Mouse (Mus musculus) layer of hippocampus, adult 11-12 months (tissue): ENCODE results near the gene Mdfic.
A peak's percentile ranks its signal among the peaks of the same experiment; 100 is the strongest.

Experiments used
- DNase-seq: peaks from one replicate; pipeline ENCODE4 v3.0.0; 2022; ENCODE audit warnings: low spot score

Mdfic gene

DNA sequence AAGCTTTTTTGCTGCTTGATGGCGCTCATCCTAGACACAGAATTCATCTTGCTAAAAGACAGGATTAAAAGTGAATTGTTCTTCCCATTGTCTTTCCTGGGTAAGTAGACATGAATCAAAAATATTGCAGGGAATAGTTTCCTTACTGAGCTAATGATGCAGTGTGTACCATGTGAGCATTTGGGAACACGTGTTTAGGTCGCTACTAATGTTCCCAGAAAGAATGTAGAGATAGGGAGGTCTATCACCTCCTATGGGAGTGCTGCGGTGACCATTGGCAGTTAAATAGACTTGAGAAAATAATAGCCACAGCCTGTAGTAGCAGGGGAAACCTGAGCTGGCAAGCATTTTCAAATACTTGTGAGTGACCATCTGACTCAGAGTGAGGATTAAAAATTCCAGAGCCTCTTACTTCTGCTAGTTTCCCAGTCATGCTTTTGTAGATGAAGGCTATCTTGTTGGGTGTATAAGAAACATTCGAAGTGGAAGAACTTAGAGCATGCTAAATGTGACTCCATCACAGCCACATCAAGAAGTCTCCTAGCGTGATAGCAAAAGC is 22.2 kb downstream of the Mdfic start:
- no peak for DNase-seq

DNA sequence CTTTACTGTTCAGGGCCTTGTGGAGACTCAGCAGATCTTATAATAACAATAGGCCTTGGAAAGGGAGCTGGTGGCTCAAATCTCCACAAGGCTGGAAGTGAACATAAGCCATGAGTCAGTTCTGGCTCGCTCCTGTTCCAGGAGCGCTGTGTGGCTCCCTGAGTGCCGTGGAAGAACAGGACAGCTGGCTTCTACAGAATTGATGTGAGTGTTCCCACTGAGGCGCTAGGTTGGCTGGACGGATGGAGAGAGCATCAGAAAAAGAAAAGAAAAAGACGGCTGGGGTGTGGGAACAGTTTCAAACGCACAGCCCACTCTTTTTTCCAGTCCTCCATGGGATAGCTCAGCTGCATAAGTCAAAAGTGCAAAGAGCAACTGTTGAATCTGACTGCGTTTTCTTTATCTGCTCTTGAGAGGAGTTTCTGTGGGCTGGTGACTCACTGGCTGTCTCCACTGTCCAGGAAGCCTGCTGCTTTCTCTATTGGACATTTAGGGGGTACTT is 22.9 kb downstream of the Mdfic start:
- no peak for DNase-seq

DNA sequence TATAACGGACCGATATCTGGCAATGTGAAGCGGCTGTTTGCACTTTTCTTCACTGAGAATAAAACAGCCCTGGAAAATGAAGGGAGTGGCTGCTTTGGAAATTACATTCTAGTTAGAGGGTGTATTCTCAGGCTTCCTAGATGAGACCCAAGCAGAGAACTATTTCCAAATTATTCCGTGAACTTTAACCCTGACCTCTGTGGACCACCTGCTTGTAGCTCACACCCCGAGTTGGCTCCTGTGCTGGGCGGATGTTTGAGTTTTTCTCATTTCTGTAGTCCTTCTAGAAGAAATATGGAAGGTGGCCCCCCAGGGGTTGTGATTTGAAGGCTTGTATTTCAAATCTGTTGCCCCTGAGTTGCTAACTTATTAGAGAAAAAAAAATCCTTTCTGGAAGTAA is 23.3 kb downstream of the Mdfic start:
- DNase-seq, result no peak

DNA sequence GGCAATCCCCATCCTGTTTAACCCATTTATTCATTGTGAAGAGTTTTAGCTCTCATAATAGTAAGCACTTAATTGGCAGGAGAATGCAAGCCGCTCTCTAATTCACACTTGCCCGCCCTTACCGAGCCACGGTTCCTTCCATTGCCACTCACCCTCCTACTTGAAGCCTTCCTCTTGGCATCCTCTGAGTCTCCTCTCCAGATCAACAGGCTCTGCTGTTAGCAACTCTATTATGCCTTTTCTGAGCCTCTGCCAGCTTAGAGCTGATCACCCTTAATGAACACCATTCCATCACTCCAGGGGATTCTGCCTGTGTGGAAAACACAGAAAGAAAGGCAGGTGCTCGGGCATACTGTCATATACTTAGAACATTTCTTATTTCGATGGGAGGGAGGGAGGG is 24.9 kb downstream of the Mdfic start:
- DNase-seq, result no peak

DNA sequence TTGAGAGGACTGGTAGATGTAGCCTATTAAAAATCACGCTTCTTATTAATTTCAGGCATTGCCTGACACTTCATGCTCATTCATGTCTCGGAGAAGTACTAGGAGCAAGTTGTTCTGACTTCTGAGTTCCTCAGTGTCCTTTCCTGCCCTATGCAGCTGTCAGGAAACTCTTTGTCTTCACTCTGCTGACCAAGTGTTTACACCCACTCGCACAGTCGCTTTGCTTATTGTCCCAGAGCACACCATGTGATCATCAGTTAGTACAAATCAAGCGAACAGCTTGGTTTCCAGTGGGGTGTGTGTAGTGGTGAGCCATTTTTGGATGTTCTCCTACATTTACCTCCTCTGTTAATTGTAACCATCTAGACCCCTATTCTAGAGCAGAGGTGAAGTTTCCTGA is 25.4 kb downstream of the Mdfic start:
- no peak for DNase-seq

DNA sequence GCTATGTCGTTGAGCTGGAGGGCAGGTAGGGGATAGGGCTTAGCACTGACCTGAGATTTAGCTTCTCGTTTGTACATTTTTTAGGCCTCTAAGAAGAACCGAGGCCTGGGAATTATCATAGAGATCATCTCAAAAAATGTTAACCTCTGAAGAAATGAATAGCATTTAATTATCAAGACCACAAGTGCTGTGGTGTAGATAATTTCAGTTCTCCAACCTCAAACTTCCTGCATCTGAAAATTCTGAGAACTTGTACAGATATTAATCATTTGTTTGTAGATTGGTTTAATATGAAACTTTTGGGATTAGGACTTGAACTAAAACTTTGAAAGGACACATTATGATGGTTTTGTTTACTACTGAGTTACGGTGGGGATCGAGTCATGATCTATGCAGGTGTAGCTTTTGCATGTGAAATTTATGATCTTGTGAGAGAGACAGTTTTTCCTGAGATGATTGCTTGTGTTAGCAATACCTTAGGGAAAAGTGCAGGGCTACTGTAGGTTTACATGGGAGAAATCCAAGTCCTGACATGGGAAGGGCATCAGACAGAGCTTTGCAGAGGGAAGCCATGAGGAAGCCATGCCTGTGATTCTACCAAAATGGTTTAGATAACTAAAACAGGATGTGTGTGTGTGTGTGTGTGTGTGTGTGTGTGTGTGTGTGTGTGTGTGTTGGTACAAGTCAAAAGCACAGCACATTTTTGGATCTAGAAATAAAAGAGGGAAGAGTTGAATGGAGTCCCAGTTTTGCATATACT is 27.1 kb downstream of the Mdfic start:
- DNase-seq, result no peak

DNA sequence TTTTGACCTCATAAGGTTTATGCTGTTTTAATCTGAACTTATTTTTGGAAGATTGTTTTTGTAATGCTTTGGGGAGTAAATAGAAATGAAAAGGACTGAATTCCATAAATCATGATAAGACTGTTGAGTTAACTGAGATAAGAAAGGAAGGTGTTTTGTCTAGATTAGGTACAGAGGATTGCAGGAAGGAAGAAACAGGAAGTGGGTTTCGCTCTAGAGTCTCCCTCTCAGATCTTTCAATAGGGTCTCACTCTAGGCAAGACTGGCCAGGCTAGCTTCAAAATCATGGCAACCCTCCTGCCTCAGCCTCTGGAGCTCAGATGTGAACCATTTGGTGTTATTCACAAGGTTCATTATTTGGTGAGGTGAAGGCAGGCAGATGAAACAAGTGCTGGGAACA is 27.8 kb downstream of the Mdfic start:
- no peak for DNase-seq

DNA sequence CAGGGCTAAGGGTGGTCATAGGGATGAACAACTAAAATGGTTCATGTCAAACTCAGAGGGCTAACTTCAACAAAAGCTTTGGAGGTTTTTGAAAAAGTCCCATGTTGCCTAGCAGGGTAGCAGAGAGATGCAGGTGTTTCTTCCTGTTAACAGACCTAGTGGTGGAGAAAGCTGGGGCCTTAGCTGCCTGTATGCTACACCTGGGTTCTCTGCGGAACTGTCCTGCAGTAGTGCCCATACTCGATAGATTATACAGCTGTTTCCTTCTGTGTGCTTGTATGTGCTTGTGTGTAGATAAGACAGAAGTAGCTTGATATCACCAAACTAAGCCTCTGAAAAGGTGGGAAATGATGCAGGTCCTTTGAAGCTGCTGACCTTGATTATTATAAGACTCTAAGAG is 28.5 kb downstream of the Mdfic start:
- DNase-seq, result no peak

DNA sequence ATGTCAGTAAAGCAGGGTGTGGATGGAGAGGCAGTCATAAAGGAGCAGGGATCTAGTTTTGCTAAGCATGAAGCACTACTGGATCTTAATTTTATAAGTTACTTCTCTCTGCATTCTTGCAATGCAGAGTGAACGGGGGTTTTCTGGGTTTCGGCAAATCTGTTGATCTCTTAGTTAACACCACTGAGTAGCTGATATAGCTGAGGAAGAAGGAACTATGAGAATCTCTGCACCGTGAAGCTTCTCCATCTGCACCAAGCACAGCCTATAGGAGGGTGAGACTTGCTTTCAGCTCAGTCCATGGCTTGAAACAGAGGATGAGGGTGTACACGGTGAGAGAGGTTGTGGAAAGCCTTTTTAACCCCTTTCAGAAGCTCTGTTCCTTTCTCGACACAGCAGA is 29.6 kb downstream of the Mdfic start:
- DNase-seq, result no peak

DNA sequence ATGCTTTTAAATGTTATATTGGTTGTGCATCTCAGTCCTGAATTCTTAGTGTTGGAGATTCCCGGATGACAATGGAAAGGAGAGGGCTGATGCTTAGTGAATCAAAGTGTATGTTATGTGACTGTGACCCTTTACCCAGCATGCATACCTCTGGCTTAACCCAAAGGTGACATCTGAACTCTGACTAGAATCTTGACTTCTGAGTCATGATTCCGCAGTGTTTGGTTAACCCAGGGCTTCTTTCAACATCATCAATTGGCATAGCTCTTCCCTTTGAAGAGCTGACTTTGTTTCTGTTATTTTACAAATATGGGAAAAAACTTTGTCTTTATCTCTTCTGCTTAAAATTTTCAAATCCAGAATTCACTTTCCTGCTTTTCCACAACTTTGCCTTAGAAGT is 30.9 kb downstream of the Mdfic start:
- DNase-seq, result no peak

DNA sequence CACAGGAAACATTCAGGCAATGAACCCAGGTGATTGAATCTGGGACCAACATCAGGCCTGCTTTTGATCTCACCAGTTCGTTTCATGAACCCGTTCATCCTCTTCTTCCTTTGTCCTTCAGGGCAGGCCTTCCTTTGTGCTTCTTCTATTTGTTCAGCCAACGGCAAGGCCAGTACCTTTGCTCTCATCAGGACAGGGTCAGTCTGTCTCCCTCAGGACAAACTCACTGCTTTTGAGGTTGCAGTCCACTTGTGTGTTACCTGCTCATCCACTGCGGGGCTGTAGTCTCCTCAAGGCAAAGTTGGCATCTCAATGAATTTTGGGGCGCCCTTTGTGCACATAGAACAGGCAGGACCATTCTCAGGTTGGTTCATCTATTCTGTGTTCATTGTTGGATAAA is 31.7 kb downstream of the Mdfic start:
- DNase-seq, result no peak

DNA sequence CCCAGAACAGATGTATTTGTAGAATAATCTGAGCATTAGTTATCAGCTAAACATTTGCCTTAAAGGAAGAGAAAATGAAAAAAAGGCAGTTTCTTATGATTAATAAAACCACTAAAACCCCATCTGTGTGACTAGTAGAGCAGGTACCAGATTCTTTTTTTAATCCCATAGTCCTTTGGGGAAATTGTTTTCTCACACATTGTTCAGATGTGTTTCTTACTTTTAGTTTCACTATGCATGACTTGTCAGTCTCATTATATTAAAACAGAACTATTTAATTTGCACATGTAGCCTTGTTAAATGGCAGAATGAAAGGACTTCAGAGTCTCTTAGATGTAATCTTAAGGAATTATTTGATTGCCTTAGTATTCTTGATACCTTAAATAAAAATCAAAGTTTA is 32.7 kb downstream of the Mdfic start:
- DNase-seq, result no peak

DNA sequence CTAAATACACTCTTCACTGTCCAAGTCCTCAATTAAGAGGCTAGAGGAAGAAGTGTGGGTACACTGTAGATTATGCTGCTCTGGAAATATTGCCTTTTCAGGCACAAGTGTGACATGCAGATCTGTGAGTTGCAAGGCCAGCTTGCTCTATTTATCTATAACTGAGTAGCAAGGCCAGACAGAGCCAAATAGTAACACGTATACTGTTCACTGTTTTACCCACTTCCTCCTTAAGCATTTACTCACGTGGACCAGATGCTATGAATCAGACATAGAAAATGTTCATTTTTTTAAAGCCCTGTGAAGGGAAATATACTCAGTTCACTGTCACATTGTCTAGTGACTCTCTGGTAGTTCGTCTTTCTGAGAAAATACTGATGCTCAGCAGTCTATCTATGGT is 37.9 kb downstream of the Mdfic start:
- DNase-seq, result no peak

DNA sequence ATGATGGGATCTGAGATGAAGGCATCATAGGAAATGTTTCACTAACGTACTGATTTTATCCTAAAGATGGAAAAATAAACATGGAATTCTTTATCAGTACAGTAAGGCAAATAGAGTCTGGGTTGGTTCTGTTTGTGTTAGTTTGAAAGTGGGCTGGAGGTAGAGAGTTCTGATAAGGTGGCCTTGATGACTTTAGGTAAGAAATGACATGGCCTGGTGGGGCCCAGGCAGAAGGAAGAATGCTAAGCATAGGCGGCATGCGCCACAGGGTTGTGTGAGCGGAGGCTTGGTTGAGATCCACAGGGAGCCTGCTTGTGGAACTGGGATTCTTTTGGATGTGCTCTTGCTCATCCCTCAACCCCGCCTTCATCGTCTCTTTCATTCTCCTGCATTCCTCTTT is 40.3 kb downstream of the Mdfic start:
- no peak for DNase-seq

DNA sequence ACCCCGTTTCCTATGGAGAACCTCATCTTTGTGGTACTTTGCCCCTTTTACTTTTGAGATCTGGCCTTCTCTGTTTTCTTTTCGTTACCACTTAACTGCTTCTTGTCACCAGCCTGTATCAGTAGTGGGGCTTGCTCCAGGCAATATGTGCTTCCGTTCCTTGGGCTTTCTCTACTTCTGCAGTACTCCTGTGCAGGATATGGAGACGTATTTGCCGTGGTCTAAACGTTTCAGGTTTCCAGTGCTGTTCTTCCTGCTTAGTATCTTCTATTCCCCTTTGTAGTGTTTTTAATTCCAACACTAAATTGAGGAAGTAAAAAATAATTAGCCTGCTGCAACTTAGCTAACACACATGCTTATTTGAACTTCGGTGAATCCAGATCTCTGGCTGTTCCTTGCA is 43.6 kb downstream of the Mdfic start:
- no peak for DNase-seq

DNA sequence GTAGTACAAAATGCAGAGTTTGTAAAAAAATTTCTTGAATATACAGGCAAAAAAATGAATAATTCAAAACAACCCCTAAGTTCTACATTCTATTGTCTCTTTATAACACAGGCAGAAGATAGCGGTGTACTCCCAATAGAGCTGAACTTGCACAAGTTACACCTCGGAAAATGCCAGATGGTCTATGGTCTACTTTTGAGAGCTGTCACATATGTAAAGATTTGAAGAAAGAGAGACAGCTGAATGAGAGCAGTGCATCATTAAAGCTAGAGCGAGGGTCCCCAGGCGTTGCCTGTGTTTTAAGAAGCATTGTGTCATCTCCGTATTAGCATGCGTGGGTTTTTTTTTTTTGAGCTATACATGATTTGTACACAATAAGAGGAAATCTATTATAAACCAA is 47.0 kb downstream of the Mdfic start:
- DNase-seq, result no peak

DNA sequence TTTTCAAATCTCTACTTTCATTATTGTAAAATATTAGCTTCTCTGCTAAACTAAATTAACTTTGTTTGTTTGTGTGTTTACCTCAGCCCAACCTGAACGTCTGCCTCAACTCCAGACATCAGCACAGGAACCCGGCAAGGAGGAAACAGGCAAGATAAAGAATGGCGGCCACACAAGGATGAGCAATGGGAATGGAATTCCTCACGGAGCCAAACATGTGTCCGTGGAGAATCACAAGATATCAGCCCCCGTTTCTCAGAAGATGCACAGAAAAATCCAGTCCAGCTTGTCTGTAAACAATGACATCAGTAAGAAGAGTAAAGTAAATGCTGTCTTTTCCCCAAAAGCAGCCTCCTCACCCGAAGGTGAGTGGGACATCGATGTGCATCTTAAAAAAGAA is 49.7 kb downstream of the Mdfic start:
- no peak for DNase-seq

DNA sequence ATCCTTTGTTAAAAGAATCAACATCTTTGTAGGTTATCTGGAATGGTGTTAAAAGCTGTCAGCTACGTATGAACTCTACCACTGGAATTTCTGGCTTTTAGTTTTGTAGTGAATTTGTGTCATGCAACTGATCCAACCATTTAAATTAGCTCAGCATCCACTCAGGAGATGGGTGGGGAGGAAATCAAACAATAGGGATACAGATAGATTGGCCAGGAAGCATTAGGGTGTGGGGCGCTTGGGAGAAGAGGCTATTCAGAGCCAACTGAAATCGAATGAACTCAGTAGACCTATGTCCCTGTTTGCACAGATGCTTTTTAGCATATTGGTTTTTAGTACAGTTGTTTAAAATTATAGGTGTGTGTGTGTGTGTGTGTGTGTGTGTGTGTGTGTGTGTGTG is 56.6 kb downstream of the Mdfic start:
- DNase-seq, result no peak

DNA sequence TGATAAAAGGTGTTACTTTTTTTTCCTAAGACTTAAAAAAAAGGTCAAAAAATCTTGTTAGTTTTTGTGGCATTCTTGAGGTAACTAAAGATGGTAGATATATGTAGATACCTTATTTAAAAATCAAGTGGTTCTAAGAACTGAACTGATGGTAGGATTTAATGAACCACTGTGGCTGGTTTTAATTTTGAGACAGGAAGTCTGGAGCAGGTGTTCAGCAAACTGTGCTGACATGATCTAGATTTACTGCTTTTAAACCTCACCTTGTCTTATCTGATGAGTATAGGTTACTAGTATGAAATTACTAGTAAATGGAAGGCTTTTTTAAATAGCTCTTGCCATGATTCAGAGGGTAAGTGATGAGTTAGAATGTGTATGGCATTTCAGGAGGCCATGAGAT is 59.7 kb downstream of the Mdfic start:
- no peak for DNase-seq

DNA sequence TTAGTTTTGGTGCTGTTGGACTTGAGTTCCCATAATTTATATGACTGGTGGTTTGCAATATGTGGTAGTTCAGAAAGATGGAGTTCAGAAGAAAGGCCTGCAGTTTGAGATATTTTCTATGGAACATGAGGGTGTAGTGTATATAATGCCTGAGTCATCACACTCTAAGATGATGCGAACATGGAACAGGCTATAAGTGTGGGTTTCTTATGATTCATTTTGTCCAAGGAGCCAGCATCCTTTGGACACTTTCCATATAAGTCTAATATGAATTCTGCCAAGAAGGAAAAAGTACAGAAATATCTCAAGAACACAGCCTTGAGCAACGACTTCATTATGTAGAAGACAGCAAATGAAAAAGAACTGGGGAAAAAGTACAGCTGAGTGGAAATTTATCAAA is 60.2 kb downstream of the Mdfic start:
- DNase-seq, result no peak

DNA sequence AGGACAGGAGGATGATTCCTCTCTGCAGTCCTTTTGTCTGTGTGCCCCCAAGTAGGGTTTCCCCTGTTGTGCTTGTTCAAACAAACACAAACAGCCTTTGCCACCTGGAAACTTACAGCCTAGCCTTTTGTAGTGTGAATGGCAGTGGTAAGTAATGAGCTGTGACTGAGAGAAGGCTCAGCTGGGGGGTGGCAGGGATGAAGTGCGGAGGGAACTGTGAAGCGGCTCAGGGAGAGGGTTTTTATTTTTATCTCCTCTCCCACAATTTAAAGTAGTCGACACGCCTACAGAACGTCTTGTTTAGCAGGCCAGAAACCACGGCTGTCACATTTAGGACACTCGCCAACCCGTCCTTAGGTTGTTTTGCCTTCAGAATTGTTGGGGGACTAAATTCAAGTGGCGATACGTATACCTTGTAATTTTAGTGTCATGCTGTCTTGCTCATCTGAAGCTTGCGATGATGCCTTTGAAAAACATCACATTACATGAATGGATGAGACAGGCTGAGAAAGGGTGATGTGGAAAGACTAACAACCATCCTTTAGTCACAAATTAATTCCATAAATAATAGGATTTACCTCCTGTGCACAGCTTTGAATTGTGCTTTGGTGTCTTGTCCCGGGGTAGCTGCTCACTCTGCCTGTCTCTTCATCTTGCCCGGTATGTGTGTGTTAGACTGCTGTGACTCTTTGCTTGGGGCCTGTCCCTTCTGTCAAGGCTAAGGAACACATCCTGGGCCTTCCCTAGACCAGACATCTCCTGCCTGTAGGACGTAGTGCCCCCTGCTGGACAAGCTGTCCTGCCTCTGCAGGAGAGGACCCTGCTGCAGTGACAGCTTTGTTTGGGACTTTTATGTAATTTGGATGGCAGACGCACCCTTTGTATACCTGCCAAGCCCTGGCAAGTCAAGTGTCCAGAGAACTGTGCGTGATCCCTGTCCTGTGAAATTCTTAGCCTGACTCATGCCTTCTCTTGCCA is 69.4 kb downstream of the Mdfic start:
- DNase-seq, result peak; percentile 47

DNA sequence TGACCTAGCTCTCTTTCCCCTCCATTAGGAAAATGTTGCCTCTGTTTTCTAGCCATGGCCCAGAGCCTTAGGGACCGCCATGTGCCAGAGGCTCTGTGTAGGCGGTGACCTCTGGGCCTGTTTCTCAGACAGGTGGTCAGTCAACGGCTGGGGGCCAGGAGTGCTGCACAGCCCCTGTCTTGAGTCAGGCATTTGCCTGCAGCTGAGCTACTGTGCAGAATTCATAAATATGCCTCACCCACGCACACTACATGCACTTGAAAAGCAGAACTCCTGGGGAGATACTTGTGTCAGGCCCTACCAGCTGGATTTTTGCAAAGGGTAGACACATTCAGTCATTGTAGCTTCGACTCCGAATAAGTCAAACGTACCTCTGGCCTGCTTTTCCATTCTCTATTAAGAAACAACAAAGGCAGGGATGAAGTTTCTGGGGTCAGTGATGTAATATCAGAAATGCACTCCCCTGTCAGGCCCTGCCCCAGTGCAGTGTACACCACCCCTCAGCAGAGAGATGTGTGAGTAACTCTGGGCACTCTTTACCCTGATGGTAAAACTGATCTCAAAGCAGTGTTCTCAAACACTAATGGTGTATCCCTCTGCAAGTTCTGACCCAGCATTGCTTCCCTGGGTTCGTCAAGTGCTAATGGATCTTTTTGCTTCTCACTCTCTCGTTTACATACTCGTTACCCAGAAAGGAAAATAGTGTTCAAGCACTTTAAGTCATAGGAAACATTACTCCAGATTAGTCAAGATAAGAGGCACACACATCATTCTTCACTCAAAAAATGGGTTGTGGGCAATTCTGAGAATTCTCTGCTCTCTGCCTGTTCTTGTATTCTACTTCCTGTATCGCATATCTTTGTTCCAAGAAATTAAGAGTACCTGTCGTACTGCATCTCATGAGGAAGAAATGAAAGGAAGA is 72.5 kb downstream of the Mdfic start:
- no peak for DNase-seq
